Mouse (Mus musculus) ES-E14 (cell line): ENCODE data around the gene Skap1.

Experiments
- CHD2 ChIP-seq: IDR thresholded peaks from 2 replicates; pipeline ENCODE4 v1.6.1; 2014; ENCODE audit warnings: mild to moderate bottlenecking, low read depth, low read length, inconsistent platforms
- ZC3H11A ChIP-seq: IDR thresholded peaks from 2 replicates; pipeline ENCODE4 v1.6.1; 2012; ENCODE audit warnings: low read depth, mild to moderate bottlenecking, inconsistent platforms, low read length, borderline replicate concordance
- ZNF384 ChIP-seq: IDR thresholded peaks from 2 replicates; pipeline ENCODE4 v1.6.1; 2012; ENCODE audit warnings: low read depth, low read length, inconsistent platforms

- no peak for TF ChIP-seq CHD2
- no peak for TF ChIP-seq ZNF384
- TF ChIP-seq ZC3H11A: no peak
Measured at GRCm38 (mm10) chr11:96542003-96542402, 77.6 kb downstream of the Skap1 start.
